Mouse (Mus musculus) embryonic facial prominence, embryonic 11.5 days (tissue): ENCODE results near the gene C1galt1. TPM values are rescaled to one million over a fixed set of nuclear protein-coding genes. Genes with fewer than 3 reads are reported as not detected.

Source experiments
- polyA plus RNA-seq: library from polyadenylated mRNA; unstranded; fragments of >200 nt; fragmentation: Nextera tagmentation; extraction: Ambion mirVana; gene quantifications from 2 replicates; pipeline ENCODE4 v1.2.1, GENCODE M21; 2014

C1galt1 gene
- polyA plus RNA-seq, 1 experiment from 2014 or later, result 6.4 TPM

Other genes starting within 250 kb of the C1galt1 start
- 87.7 and 93.2 TPM in 2 replicates for gene Asns, start 151.6 kb upstream of the C1galt1 start, polyA plus RNA-seq